11 mouse cellular contexts compared by ENCODE assay signal in genomic region chr13:103985510-103986278, GRCm38 (mm10).
DNase-seq lines count a peak whose midpoint lies in the region; ATAC-seq and TF ChIP-seq lines count a peak whose summit lies in the region.
"Had no signal": no experiment of that assay in that cellular context is flagged by ENCODE, and none has a peak within 500 bp of the region (broad histone marks: within the 10 kb centered on the region; RNA-seq: fewer than 3 reads in every experiment).

No protein-coding gene starts in this region.

- DNase-seq in gastrocnemius, adult 2 months: peak; percentile 42
- no peak for DNase-seq in gastrocnemius, adult 8-10 months (ENCODE audit: low spot score in 2 of 2)
- DNase-seq in neural tube, embryonic 10.5 days (ENCODE audit: extremely low spot score, low spot score): no peak
- peak; percentile 70 to 81 for DNase-seq in lung, adult 18-20 months
- peak; percentile 84 for DNase-seq in stomach, postnatal 0 days (ENCODE audit: low spot score)
- DNase-seq in retina, embryonic 14.5 days (ENCODE audit: low spot score): no peak
- DNase-seq: cerebellum, postnatal 10 days had no signal

- H3K4me2 ChIP-seq in neural tube, embryonic 13.5 days: no peak overlapping the region
- peak overlapping the region; percentile 0; the same call in 1 of the 2 replicates for H3K4me2 ChIP-seq in stomach, postnatal 0 days (replicated peaks; ENCODE audit: low read depth)
- H3K4me2 ChIP-seq: hindbrain, embryonic 14.5 days; midbrain, embryonic 12.5 days had no signal

- H3K27ac ChIP-seq in gastrocnemius, adult 2 months: no peak overlapping the region
- H3K27ac ChIP-seq in neural tube, embryonic 13.5 days (replicated peaks): 0 out of 2 replicates have a peak overlapping the region, but pooled peaks have one; percentile 23
- H3K27ac ChIP-seq in stomach, postnatal 0 days (replicated peaks): peak overlapping the region; percentile 82
- H3K27ac ChIP-seq: hindbrain, embryonic 14.5 days; midbrain, embryonic 12.5 days had no signal

- no peak for TF ChIP-seq CTCF in gastrocnemius, adult 2 months (IDR thresholded peaks at IDR 0.05)
- TF ChIP-seq CTCF in stomach, postnatal 0 days (IDR thresholded peaks at IDR 0.05; ENCODE audit: low read depth): no peak

- TF ChIP-seq EP300 in stomach, postnatal 0 days (optimal IDR thresholded peaks at IDR 0.05): no peak

- no peak overlapping the region for H3K9ac ChIP-seq in neural tube, embryonic 13.5 days
- no peak overlapping the region for H3K9ac ChIP-seq in stomach, postnatal 0 days (ENCODE audit: low read length)
- H3K9ac ChIP-seq: hindbrain, embryonic 14.5 days; midbrain, embryonic 12.5 days had no signal

- intact Hi-C loops in gastrocnemius, adult 2 months (cut with DNase I): loop anchor here (5.0 kb wide), 1 partner anchor 37 kb away; no protein-coding TSS in a partner anchor

- WGBS in neural tube, embryonic 13.5 days: 80% methylated on average over 20 of the region's 20 CpGs
- WGBS in stomach, postnatal 0 days: 47% methylated on average over 20 of the region's 20 CpGs

- peaks cover 7% of the 10 kb centered on the region for H3K9me3 ChIP-seq in neural tube, embryonic 13.5 days
- H3K9me3 ChIP-seq in stomach, postnatal 0 days (ENCODE audit: control insufficient read depth, low read length): no peaks in the 10 kb centered on the region

- no peaks in the 10 kb centered on the region for H3K27me3 ChIP-seq in neural tube, embryonic 13.5 days
- H3K27me3 ChIP-seq in stomach, postnatal 0 days (ENCODE audit: control insufficient read depth, insufficient read depth, low read length): no peaks in the 10 kb centered on the region
- H3K27me3 ChIP-seq: midbrain, embryonic 12.5 days had no signal

- no peak overlapping the region for H3K4me3 ChIP-seq in gastrocnemius, adult 2 months
- no peak overlapping the region for H3K4me3 ChIP-seq in neural tube, embryonic 13.5 days
- no peak overlapping the region for H3K4me3 ChIP-seq in stomach, postnatal 0 days (ENCODE audit: low read depth, low read length)
- H3K4me3 ChIP-seq: midbrain, embryonic 12.5 days had no signal

- no peak for ATAC-seq in neural tube, embryonic 13.5 days (ENCODE audit: low read depth)
- ATAC-seq in stomach, postnatal 0 days (ENCODE audit: low FRiP score, low TSS enrichment): peak; percentile 81
- no peak for ATAC-seq in monocyte, adult 5-6 weeks (replicated peaks; ENCODE audit: insufficient number of reproducible peaks, low FRiP score, low TSS enrichment, poor library complexity, severe bottlenecking)

- no peaks in the 10 kb centered on the region for H3K4me1 ChIP-seq in neural tube, embryonic 13.5 days (replicated peaks)
- H3K4me1 ChIP-seq in stomach, postnatal 0 days (replicated peaks; ENCODE audit: control insufficient read depth, insufficient read depth): peaks cover 5% of the 10 kb centered on the region
- H3K4me1 ChIP-seq: midbrain, embryonic 12.5 days had no signal

- no peaks in the 10 kb centered on the region; the same call in 1 of the 2 replicates for H3K36me3 ChIP-seq in neural tube, embryonic 13.5 days
- no peaks in the 10 kb centered on the region for H3K36me3 ChIP-seq in stomach, postnatal 0 days (ENCODE audit: control insufficient read depth, insufficient read depth, low read length)
- H3K36me3 ChIP-seq: midbrain, embryonic 12.5 days had no signal

Comparison
In these comparisons a context has a peak if more than half of its experiments do, and no peak if none do; other contexts are left out.
1. DNase-seq: peak in gastrocnemius, adult 2 months (single experiment), lung, adult 18-20 months (2 of 2) and stomach, postnatal 0 days (single experiment); none in gastrocnemius, adult 8-10 months (0 of 2), neural tube, embryonic 10.5 days (single experiment) and retina, embryonic 14.5 days (single experiment).